Mouse (Mus musculus) limb, embryonic 14.5 days (tissue): ENCODE data around the gene Meis1. TPM values are rescaled to one million over a fixed set of nuclear protein-coding genes. Genes with fewer than 3 reads are reported as not detected.

Experiments
- ATAC-seq: fragments of 200-750 bp; cut with Nextera tagmentation; 2 replicates; pipeline ENCODE4 v1.8.0; 2017; ENCODE audit warnings: low read depth, moderate number of reproducible peaks, moderate TSS enrichment; ENCODE audit not compliant: low FRiP score
- DNase-seq: peaks from one replicate; pipeline ENCODE4 v3.0.0-alpha.2; 2015; ENCODE audit warnings: low spot score
- H3K27ac ChIP-seq: fragments of 300-500 bp; sonication (generic); replicated peaks from 2 replicates; pipeline ENCODE4 v1.5.1; 2014; ENCODE audit warnings: low read depth, mild to moderate bottlenecking, low read length, moderate library complexity, mixed read lengths
- H3K27me3 ChIP-seq: fragments of 300-500 bp; sonication (generic); 2 replicates; pipeline ENCODE4 v1.6.1; 2014; ENCODE audit warnings: low read length, mixed read lengths; ENCODE audit not compliant: control insufficient read depth, insufficient read depth
- H3K36me3 ChIP-seq: fragments of 300-500 bp; sonication (generic); 2 replicates; pipeline ENCODE4 v1.6.1; 2014; ENCODE audit warnings: mild to moderate bottlenecking, low read length, moderate library complexity, mixed read lengths; ENCODE audit not compliant: control insufficient read depth, insufficient read depth
- H3K4me1 ChIP-seq: fragments of 300-500 bp; sonication (generic); 2 replicates; pipeline ENCODE4 v1.6.1; 2014; ENCODE audit warnings: antibody characterized with exemption, low read length, mixed read lengths; ENCODE audit not compliant: control insufficient read depth, insufficient read depth
- H3K4me2 ChIP-seq: fragments of 300-500 bp; sonication (generic); replicated peaks from 2 replicates; pipeline ENCODE4 v1.6.1; 2014; ENCODE audit warnings: low read depth, mild to moderate bottlenecking, low read length, moderate library complexity; ENCODE audit not compliant: severe bottlenecking
- H3K4me3 ChIP-seq: fragments of 300-500 bp; sonication (generic); replicated peaks from 2 replicates; pipeline ENCODE4 v1.5.1; 2014; ENCODE audit warnings: low read length
- H3K9ac ChIP-seq: fragments of 300-500 bp; sonication (generic); 2 replicates; pipeline ENCODE4 v1.6.1; 2014; ENCODE audit warnings: mild to moderate bottlenecking, low read depth, low read length, moderate library complexity; ENCODE audit not compliant: severe bottlenecking
- H3K9me3 ChIP-seq: fragments of 300-500 bp; sonication (generic); 2 replicates; pipeline ENCODE4 v1.6.1; 2016; ENCODE audit warnings: low read length; ENCODE audit not compliant: control insufficient read depth
- POLR2A ChIP-seq: fragments of 200-500 bp; IDR thresholded peaks from 2 replicates; pipeline ENCODE4 v1.8.0; 2012; ENCODE audit warnings: inconsistent platforms, mild to moderate bottlenecking, moderate library complexity, borderline replicate concordance; ENCODE audit not compliant: insufficient read depth, insufficient read length; ENCODE audit errors: extremely low read depth
- WGBS: fragments of 180-500 bp; shearing (Covaris S2); extraction: QIAGEN DNeasy Blood & Tissue Kit; methylation state at CpG from one replicate; pipeline ENCODE4 v1.1.7; 2014; 5-methylcytosine and 5-hydroxymethylcytosine counted together
- polyA plus RNA-seq, 2 experiments: library from polyadenylated mRNA; depleted of rRNA in 1 of 2; stranded (reverse) in 1 of 2; unstranded in 1 of 2; fragments of >200 nt; fragmentation: Nextera tagmentation in 1 of 2; extraction: Ambion mirVana in 1 of 2; gene quantifications; 2 replicates each; pipeline versions ENCODE4 v1.2.1 to v1.2.3; 2012 to 2014

Meis1 gene
- polyA plus RNA-seq, 2 experiments = 15.9 to 16.2 TPM

DNA sequence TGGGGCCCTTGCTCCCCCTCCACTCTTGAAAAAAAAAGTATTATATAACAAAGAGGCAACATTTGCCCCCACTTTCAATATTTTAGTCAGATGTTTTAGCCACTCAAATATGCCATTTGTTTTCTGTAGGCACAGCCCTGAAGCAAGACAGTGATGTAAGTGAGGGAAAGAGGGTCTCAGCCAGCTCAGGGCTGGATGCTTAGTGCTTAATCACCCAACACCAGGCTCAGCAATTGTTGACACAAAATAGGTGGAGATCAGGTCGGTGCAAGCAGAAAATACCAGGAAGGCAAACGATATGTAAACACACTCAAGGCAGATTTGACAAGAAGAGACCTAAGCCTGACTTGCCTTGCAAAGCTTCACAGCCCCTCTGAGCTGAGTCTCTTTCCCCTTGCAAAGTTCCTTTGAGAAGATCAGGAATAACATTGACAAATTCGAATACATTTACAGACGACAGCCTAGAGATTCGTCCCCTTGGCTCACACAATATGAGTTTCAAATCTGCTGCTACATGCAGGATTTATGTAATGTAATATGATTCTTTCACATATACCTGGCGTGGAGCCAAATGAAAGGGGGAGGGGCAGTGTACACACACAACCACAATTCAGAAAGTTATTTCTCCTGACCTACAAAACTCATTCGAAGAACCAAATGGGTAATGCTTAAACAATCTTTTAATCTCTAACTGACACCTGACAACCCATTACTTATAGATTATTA is 120.7 kb downstream of the Meis1 start:
- H3K4me2 ChIP-seq = no peak overlapping the region
- H3K9me3 ChIP-seq = no peaks in the 10 kb centered on the region
- H3K27ac ChIP-seq = no peak overlapping the region
- no peak for TF ChIP-seq POLR2A
- no peak overlapping the region for H3K4me3 ChIP-seq
- H3K9ac ChIP-seq = no peak overlapping the region
- WGBS = 33% methylated on average over 7 of the region's 7 CpGs
- H3K36me3 ChIP-seq = no peaks in the 10 kb centered on the region
- H3K27me3 ChIP-seq = no peaks in the 10 kb centered on the region
- peaks cover 4% of the 10 kb centered on the region; the same call in 1 of the 2 replicates for H3K4me1 ChIP-seq
- ATAC-seq (no peak), DNase-seq (no peak)

DNA sequence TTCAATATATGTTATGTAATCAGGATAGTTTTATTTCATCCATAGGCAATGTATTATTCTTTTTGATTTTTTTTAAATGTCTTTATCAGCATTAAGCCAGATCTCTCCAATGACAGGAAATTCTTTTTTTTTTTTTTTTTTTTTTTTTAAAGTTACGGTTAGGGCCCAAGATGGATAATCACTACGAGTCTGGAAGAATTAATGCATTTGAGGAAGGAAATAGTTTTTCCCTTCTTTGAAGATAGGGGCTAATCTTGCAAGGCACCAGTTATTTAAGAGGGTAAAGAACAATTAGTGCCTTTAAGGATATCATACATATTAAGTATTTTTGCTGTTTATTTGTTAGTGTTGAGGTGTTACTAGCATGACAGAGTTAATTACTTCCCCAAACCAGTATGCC is 121.5 kb downstream of the Meis1 start:
- no peak for ATAC-seq
- no peaks in the 10 kb centered on the region for H3K9me3 ChIP-seq
- H3K27ac ChIP-seq = no peak overlapping the region
- peaks cover 4% of the 10 kb centered on the region; the same call in 1 of the 2 replicates for H3K4me1 ChIP-seq
- no peaks in the 10 kb centered on the region for H3K27me3 ChIP-seq
- no peak overlapping the region for H3K4me2 ChIP-seq
- WGBS = 58% methylated on average over 2 of the region's 2 CpGs
- no peaks in the 10 kb centered on the region for H3K36me3 ChIP-seq
- no peak overlapping the region for H3K4me3 ChIP-seq
- no peak overlapping the region for H3K9ac ChIP-seq
- no peak for DNase-seq
- TF ChIP-seq POLR2A = no peak

DNA sequence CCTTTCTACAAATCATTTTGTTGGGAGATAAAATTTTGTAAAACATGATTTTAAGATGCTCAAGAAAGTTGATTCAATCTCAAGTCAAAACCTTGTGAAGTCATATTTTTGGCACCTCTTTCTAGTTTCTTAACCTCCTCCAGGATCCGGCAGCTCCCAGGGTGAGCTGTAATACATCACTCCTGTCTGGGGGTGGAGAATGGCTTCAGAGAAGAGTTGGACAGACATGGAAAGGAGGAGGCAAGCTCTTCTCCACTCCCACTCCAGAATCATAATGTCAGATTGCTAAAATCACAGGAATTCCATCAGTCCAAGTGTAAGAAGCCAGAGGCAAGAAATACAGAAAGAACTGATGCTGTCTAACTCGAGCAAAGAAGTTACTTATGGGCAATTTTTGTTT is 126.3 kb downstream of the Meis1 start:
- WGBS = 35% methylated on average over 2 of the region's 2 CpGs
- Histone ChIP-seq H3K27me3 (peaks cover 5% of the 10 kb centered on the region; the same call in 1 of the 2 replicates), H3K9ac (no peak overlapping the region), H3K4me1 (no peaks in the 10 kb centered on the region), H3K4me2 (no peak overlapping the region), H3K27ac (no peak overlapping the region), H3K4me3 (no peak overlapping the region), H3K36me3 (no peaks in the 10 kb centered on the region), H3K9me3 (no peaks in the 10 kb centered on the region)
- DNase-seq = no peak
- ATAC-seq = no peak
- no peak for TF ChIP-seq POLR2A

DNA sequence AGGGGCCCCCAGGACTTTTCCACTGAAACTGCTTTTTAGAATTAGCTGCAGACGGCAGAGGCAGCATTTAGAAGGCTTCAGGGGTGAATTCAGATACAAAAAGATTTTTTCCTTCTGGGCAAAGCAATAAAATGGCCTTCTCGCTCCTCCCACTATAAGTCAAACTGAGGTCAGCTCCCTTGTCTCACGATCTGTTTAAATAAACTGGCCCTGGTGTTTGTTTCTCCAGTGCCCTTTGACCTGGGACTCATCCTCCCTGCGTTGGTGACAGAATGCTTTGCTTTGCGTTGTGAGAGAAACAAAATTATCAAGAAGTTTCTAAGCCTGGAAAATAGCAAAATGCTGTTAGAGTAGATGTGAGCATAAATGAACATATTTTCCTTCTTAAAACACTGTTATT is 129.6 kb downstream of the Meis1 start:
- H3K9me3 ChIP-seq = no peaks in the 10 kb centered on the region
- 12% methylated on average over 5 of the region's 5 CpGs for WGBS
- no peaks in the 10 kb centered on the region for H3K4me1 ChIP-seq
- no peak overlapping the region for H3K4me2 ChIP-seq
- no peak overlapping the region for H3K27ac ChIP-seq
- H3K36me3 ChIP-seq = no peaks in the 10 kb centered on the region
- no peak overlapping the region for H3K4me3 ChIP-seq
- DNase-seq (no peak), ATAC-seq (no peak)
- H3K9ac ChIP-seq = no peak overlapping the region
- H3K27me3 ChIP-seq = peaks cover 34% of the 10 kb centered on the region
- no peak for TF ChIP-seq POLR2A

GRCm38 (mm10) chr11:18888651-18889050 is 130.1 kb downstream of the Meis1 start:
- no peak for DNase-seq
- Histone ChIP-seq H3K4me1 (no peaks in the 10 kb centered on the region), H3K9ac (no peak overlapping the region), H3K27ac (no peak overlapping the region), H3K4me2 (no peak overlapping the region), H3K9me3 (no peaks in the 10 kb centered on the region), H3K27me3 (peaks cover 39% of the 10 kb centered on the region), H3K36me3 (no peaks in the 10 kb centered on the region), H3K4me3 (no peak overlapping the region)
- no peak for TF ChIP-seq POLR2A
- no peak for ATAC-seq
- WGBS = 59% methylated on average over 1 of the region's 1 CpGs
